Mouse (Mus musculus) kidney, embryonic 16.5 days (tissue): ENCODE results near the gene Tbl2. TPM values are rescaled to one million over a fixed set of nuclear protein-coding genes. Genes with fewer than 3 reads are reported as not detected.

Source experiments
- ATAC-seq: fragments of 200-750 bp; cut with Nextera tagmentation; 2 replicates; pipeline ENCODE4 v1.8.0; 2017; ENCODE audit warnings: moderate TSS enrichment; ENCODE audit not compliant: low FRiP score, low TSS enrichment
- H3K27ac ChIP-seq: fragments of 300-500 bp; sonication (generic); 2 replicates; pipeline ENCODE4 v1.5.1; 2014; ENCODE audit warnings: low read length
- H3K27me3 ChIP-seq: fragments of 300-500 bp; sonication (generic); 2 replicates; pipeline ENCODE4 v1.6.1; 2014; ENCODE audit warnings: low read length, control low read depth, mixed read lengths; ENCODE audit not compliant: insufficient read depth
- H3K36me3 ChIP-seq: fragments of 300-500 bp; sonication (generic); 2 replicates; pipeline ENCODE4 v1.6.1; 2014; ENCODE audit warnings: low read length, control low read depth, mixed read lengths; ENCODE audit not compliant: insufficient read depth
- H3K4me1 ChIP-seq: fragments of 300-500 bp; sonication (generic); 2 replicates; pipeline ENCODE4 v1.6.1; 2014; ENCODE audit warnings: low read length, control low read depth, mixed read lengths; ENCODE audit not compliant: insufficient read depth
- H3K4me2 ChIP-seq: fragments of 300-500 bp; sonication (generic); replicated peaks from 2 replicates; pipeline ENCODE4 v1.6.1; 2014; ENCODE audit warnings: low read depth, low read length
- H3K4me3 ChIP-seq: fragments of 300-500 bp; sonication (generic); 2 replicates; pipeline ENCODE4 v1.5.1; 2014; ENCODE audit warnings: mild to moderate bottlenecking, low read length
- H3K9ac ChIP-seq: fragments of 300-500 bp; sonication (generic); replicated peaks from 2 replicates; pipeline ENCODE4 v1.6.1; 2014; ENCODE audit warnings: low read length
- H3K9me3 ChIP-seq: fragments of 300-500 bp; sonication (generic); 2 replicates; pipeline ENCODE4 v1.6.1; 2016; ENCODE audit warnings: low read length, control low read depth
- WGBS: fragments of 180-500 bp; shearing (Covaris S2); extraction: QIAGEN DNeasy Blood & Tissue Kit; methylation state at CpG from one replicate; pipeline ENCODE4 v1.1.7; 2014; 5-methylcytosine and 5-hydroxymethylcytosine counted together
- polyA plus RNA-seq: library from polyadenylated mRNA; unstranded; fragments of >200 nt; fragmentation: Nextera tagmentation; extraction: Ambion mirVana; gene quantifications from 2 replicates; pipeline ENCODE4 v1.2.1, GENCODE M21; 2015

Tbl2 gene
- polyA plus RNA-seq, 1 experiment from 2014 or later, result 27.0 TPM

GRCm38 (mm10) chr5:135145532-135145931 is 3.9 kb upstream of the Tbl2 start:
- Histone ChIP-seq H3K4me3 (no peak overlapping the region), H3K4me1 (peaks cover 8% of the 10 kb centered on the region), H3K27me3 (no peaks in the 10 kb centered on the region), H3K4me2 (no peak overlapping the region), H3K9ac (no peak overlapping the region), H3K36me3 (no peaks in the 10 kb centered on the region), H3K9me3 (no peaks in the 10 kb centered on the region), H3K27ac (no peak overlapping the region)
- 64% methylated on average over 3 of the region's 3 CpGs for WGBS
- no peak for ATAC-seq

DNA sequence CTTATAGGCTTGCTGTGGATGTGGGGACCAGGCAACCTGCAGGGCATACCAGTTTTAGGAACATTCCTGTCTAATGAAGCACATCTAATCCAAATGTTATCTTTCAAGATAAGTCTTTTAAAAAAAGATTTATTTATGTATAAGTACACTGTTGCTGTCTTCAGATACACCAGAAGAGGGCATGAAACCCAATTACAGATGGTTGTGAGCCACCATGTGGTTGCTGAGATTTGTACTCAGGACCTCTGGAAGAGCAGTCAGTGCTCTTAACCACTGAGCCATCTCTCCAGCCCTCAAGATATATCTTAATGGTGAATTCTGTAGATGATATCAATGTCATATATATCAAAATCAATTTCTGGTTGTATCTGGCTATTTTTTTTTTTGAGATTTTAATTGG is 3.5 kb upstream of the Tbl2 start:
- H3K9ac ChIP-seq, result no peak overlapping the region
- no peaks in the 10 kb centered on the region for H3K36me3 ChIP-seq
- H3K27ac ChIP-seq, result no peak overlapping the region
- H3K4me3 ChIP-seq, result no peak overlapping the region
- peaks cover 9% of the 10 kb centered on the region for H3K4me1 ChIP-seq
- no peak for ATAC-seq
- no peak overlapping the region for H3K4me2 ChIP-seq
- no peaks in the 10 kb centered on the region for H3K9me3 ChIP-seq
- no peaks in the 10 kb centered on the region for H3K27me3 ChIP-seq

DNA sequence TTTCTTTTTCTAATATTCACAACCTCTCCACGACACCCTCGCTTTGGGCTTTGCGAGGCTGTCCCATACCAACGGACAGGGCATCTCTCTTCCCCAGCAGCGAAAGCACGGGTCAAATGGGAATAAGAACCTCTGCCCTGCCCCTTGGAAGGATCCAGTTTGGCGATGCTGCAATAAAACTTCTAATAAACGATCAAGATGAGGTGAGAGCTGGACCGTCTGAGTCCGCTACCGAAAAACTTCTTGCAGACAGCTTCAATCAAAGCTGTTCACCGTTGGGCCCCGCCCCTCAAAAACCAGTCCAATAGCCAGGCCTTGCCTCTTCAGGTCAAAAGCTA is 773 bp upstream of the Tbl2 start:
- 0 out of 2 replicates have a peak, but pooled peaks have one; percentile 0 for ATAC-seq
- Histone ChIP-seq H3K4me3 (peak overlapping the region; percentile 86), H3K4me2 (peak overlapping the region; percentile 75), H3K27me3 (no peaks in the 10 kb centered on the region), H3K9me3 (no peaks in the 10 kb centered on the region), H3K27ac (peak overlapping the region; percentile 97), H3K4me1 (peaks cover 9% of the 10 kb centered on the region), H3K36me3 (peaks cover 6% of the 10 kb centered on the region), H3K9ac (peak overlapping the region; percentile 80)
- 0% methylated on average over 13 of the region's 13 CpGs for WGBS

GRCm38 (mm10) chr5:135149820-135150178 is 342 bp downstream of the Tbl2 start:
- Histone ChIP-seq H3K4me3 (peak overlapping the region; percentile 86), H3K4me1 (peaks cover 9% of the 10 kb centered on the region), H3K4me2 (peak overlapping the region; percentile 75), H3K27me3 (no peaks in the 10 kb centered on the region), H3K9ac (peak overlapping the region; percentile 81), H3K36me3 (peaks cover 15% of the 10 kb centered on the region), H3K9me3 (no peaks in the 10 kb centered on the region), H3K27ac (peak overlapping the region; percentile 47; the same call in 1 of the 2 replicates)
- ATAC-seq, result no peak
- WGBS, result under 1% methylated on average over 23 of the region's 23 CpGs

GRCm38 (mm10) chr5:135156496-135156895 is 7.0 kb downstream of the Tbl2 start:
- ATAC-seq, result no peak
- H3K36me3 ChIP-seq, result peaks cover 77% of the 10 kb centered on the region
- H3K9me3 ChIP-seq, result no peaks in the 10 kb centered on the region
- no peak overlapping the region for H3K9ac ChIP-seq
- 98% methylated on average over 4 of the region's 4 CpGs for WGBS
- no peak overlapping the region for H3K4me3 ChIP-seq
- H3K4me2 ChIP-seq, result no peak overlapping the region
- H3K27ac ChIP-seq, result no peak overlapping the region
- H3K4me1 ChIP-seq, result no peaks in the 10 kb centered on the region
- H3K27me3 ChIP-seq, result no peaks in the 10 kb centered on the region

DNA sequence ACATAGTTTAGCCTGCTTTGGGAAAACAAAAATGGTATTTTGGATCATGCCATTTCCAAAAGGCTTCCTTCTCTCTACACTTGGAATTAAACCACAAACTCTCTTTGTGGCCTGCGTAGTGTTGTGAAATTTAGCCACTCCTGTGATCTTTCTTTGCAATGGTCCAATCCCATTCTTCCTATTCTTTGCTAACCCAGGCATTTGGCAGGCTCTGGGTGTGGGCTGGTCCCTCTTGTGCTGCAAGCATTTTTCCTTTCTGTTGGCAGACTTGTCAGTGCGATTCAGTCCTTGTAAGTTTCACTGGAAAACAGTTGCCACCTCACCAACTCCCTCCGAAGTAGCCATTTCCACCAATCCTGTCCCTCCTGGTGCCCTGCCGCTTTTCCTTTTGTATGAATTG is 11.8 kb downstream of the Tbl2 start:
- no peaks in the 10 kb centered on the region for H3K9me3 ChIP-seq
- 92% methylated on average over 4 of the region's 4 CpGs for WGBS
- no peaks in the 10 kb centered on the region for H3K27me3 ChIP-seq
- peaks cover 16% of the 10 kb centered on the region for H3K4me1 ChIP-seq
- no peak for ATAC-seq
- peak overlapping the region; percentile 91 for H3K27ac ChIP-seq
- H3K4me2 ChIP-seq, result no peak overlapping the region
- H3K36me3 ChIP-seq, result peaks cover 53% of the 10 kb centered on the region
- H3K9ac ChIP-seq, result no peak overlapping the region
- no peak overlapping the region for H3K4me3 ChIP-seq

GRCm38 (mm10) chr5:135161650-135162049 is 12.2 kb downstream of the Tbl2 start:
- ATAC-seq, result no peak
- peak overlapping the region; percentile 91 for H3K27ac ChIP-seq
- 85% methylated on average over 7 of the region's 7 CpGs for WGBS

GRCm38 (mm10) chr5:135162361-135162760 is 12.9 kb downstream of the Tbl2 start:
- ATAC-seq, result peak; percentile 58; the same call in 1 of the 2 replicates
- WGBS, result 72% methylated on average over 8 of the region's 8 CpGs
- H3K4me2 ChIP-seq, result no peak overlapping the region
- H3K27me3 ChIP-seq, result no peaks in the 10 kb centered on the region
- peaks cover 16% of the 10 kb centered on the region for H3K4me1 ChIP-seq
- no peaks in the 10 kb centered on the region for H3K9me3 ChIP-seq
- H3K27ac ChIP-seq, result peak overlapping the region; percentile 91
- no peak overlapping the region for H3K4me3 ChIP-seq
- no peak overlapping the region for H3K9ac ChIP-seq
- H3K36me3 ChIP-seq, result peaks cover 42% of the 10 kb centered on the region

More at GRCm38 (mm10) chr5:135161650-135162049, 12.2 kb downstream of the Tbl2 start:
- peaks cover 49% of the 10 kb centered on the region for H3K36me3 ChIP-seq
- H3K4me1 ChIP-seq, result peaks cover 16% of the 10 kb centered on the region
- no peaks in the 10 kb centered on the region for H3K27me3 ChIP-seq
- no peak overlapping the region; the same call in 1 of the 2 replicates for H3K4me2 ChIP-seq
- no peak overlapping the region for H3K9ac ChIP-seq
- H3K4me3 ChIP-seq, result no peak overlapping the region
- H3K9me3 ChIP-seq, result no peaks in the 10 kb centered on the region

DNA sequence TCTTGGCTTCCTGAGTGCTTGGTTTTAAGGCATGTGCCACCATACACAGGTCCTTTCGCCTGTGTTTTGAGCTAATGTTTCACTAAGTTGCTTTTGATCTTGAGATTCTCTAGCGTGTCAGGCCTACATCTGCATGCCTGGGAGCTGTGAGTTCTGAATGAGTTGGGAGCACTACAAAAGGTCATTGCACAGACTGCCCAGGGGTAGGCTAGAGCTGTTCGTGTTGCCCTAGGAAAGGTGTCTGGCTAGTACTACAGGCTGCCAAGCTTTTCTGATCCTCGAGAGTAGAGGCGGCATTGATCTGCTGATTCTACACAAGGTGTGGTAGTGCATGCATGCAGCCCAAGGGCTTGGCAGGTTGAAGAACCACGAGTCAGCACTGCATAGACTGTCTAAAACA is 13.4 kb downstream of the Tbl2 start:
- H3K36me3 ChIP-seq, result peaks cover 38% of the 10 kb centered on the region
- ATAC-seq, result peak; percentile 85

DNA sequence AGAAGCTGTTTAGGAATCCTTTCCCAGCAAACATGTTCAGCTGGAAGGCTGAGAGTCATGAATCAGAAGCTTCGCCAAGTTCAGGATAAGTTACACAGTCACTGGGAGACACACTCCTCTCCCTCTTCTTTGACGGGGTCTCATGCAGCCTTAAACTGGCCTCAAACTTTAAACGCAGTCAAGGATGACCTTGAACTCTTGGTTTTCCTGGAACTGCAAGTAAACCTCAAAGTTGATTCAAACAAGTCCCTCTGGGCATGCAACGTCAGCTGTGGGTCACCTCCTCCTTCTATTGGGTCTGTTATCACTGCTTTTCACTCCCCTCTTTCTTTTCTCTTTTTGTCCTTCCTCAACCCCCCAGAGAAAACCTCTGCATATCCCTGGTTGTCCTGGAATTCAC is 17.5 kb downstream of the Tbl2 start:
- WGBS, result 71% methylated on average over 4 of the region's 4 CpGs
- no peak for ATAC-seq
- Histone ChIP-seq H3K36me3 (0 out of 2 replicates have a peak, but pooled peaks cover 8% of the 10 kb centered on the region), H3K9ac (no peak overlapping the region), H3K4me2 (no peak overlapping the region), H3K9me3 (no peaks in the 10 kb centered on the region), H3K27me3 (no peaks in the 10 kb centered on the region), H3K4me3 (no peak overlapping the region), H3K27ac (no peak overlapping the region), H3K4me1 (peaks cover 21% of the 10 kb centered on the region)

More for the DNA sequence above, 13.4 kb downstream of the Tbl2 start:
- H3K4me1 ChIP-seq, result peaks cover 16% of the 10 kb centered on the region
- H3K9me3 ChIP-seq, result no peaks in the 10 kb centered on the region
- H3K27ac ChIP-seq, result peak overlapping the region; percentile 91
- H3K27me3 ChIP-seq, result no peaks in the 10 kb centered on the region
- H3K9ac ChIP-seq, result no peak overlapping the region
- 67% methylated on average over 6 of the region's 6 CpGs for WGBS
- H3K4me3 ChIP-seq, result no peak overlapping the region
- no peak overlapping the region for H3K4me2 ChIP-seq
